Mouse (Mus musculus) Patski (cell line): ENCODE measurements around the gene Anapc15. TPM values are rescaled to one million over a fixed set of nuclear protein-coding genes. Genes with fewer than 3 reads are reported as not detected.

ENCODE experiments used
- ATAC-seq: fragments of 100-300 bp; one replicate; pipeline ENCODE4 v1.8.0; 2021
- CTCF ChIA-PET: fragments of 350-600 bp; sonication (Branson Sonifier 250); formaldehyde crosslinking; loops from one replicate; lab custom pipeline; 2022; ENCODE audit warnings: inconsistent platforms; lab: Charles Lee
- POLR2A ChIA-PET: fragments of 350-600 bp; sonication (Branson Sonifier 250); formaldehyde crosslinking; loops from one replicate; lab custom pipeline; 2022; ENCODE audit warnings: antibody characterized with exemption, inconsistent platforms; lab: Charles Lee
- DNase-seq: peaks from one replicate; pipeline ENCODE4 v3.0.0-alpha.2; 2011; ENCODE audit warnings: low read depth, low spot score
- H3K27me3 ChIP-seq: fragments of 371-371 bp; one replicate; pipeline ENCODE4 v1.5.1; 2021
- CTCF ChIP-seq: fragments of 100-300 bp; IDR thresholded peaks from one replicate; pipeline ENCODE4 v1.5.1; 2021
- in situ Hi-C: fragments of 300-500 bp; cut with MboI; formaldehyde crosslinking; loops from 3 replicates; pipeline ENCODE4 v1.11.1; 2018; ENCODE audit warnings: low pct_unique_long_range_greater_than_20kb, mixed read lengths
- polyA plus RNA-seq: library from polyadenylated mRNA; unstranded; gene quantifications from one replicate; pipeline ENCODE4 v1.2.3, GENCODE M21; 2021

Anapc15 gene
- polyA plus RNA-seq = 36.4 TPM

DNA sequence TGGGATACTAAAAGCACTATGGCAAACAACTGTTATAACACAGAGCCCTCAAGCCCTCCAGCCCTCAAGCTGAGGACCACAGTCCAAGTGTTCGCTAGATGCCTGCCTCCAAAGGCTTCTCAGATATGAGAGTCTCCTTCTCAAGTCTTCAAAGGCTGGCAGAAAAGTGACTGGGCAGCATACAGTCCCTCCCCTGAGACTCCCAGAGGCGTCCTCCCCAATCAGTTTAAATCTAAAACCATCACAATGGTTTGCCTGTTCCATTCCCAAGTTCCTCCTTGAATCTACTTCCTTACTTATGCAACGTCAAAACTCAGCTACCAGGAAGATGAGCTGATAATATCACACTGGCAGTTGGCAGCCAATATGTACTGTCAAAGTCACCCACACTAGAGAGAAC is at the start of gene Anapc15:
TSS of gene Anapc15 (plus strand) at position 301 of the 400 bp plus-strand sequence.
- ATAC-seq (no peak), DNase-seq (no peak)
- in situ Hi-C loops = no loop called here
- ChIA-PET CTCF (no interaction called here), POLR2A (no interaction called here)
- no peaks in the 10 kb centered on the region for H3K27me3 ChIP-seq
- no peak for TF ChIP-seq CTCF

DNA sequence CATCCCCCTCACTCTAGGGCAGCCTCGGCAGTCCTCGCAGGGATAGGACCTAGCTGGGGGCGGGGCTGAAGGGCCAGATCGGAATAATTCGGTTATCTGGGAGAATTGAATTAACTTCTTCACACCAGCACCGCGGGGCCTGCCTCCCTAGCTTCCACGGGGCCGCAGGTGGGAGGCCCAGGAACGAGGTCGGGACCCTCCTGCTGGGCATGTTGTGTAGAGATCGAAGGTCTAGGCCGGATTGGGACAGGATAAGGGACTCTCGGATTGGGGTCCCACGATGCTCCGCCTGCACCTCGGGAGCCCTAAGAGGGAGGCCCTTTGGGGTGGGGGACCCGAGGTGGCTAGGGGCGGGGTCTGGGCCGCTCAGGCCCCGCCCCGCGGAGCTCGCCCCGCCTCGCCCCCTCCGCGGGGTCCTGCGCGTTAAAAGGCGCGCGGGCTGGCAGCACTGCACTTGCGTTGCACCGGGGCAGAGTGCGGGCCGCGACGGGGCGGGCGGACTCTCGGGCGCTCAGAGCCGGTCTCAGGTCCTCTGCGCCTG is 45.6 kb upstream of the Anapc15 start, which contains the start of gene Phox2a:
TSS of gene Phox2a (plus strand) at position 453 of the 541 bp plus-strand sequence.
- ChIA-PET CTCF (no interaction called here), POLR2A (no interaction called here)
- TF ChIP-seq CTCF = no peak
- ATAC-seq = no peak
- H3K27me3 ChIP-seq = no peaks in the 10 kb centered on the region
- in situ Hi-C loops = no loop called here
- DNase-seq = no peak

- ChIA-PET CTCF (no interaction called here), POLR2A (no interaction called here)
- no peaks in the 10 kb centered on the region for H3K27me3 ChIP-seq
- in situ Hi-C loops = no loop called here
- ATAC-seq (no peak), DNase-seq (no peak)
- TF ChIP-seq CTCF = no peak
These were observed 43.1 kb upstream of the Anapc15 start for GRCm38 (mm10) chr7:101820295-101821030.

DNA sequence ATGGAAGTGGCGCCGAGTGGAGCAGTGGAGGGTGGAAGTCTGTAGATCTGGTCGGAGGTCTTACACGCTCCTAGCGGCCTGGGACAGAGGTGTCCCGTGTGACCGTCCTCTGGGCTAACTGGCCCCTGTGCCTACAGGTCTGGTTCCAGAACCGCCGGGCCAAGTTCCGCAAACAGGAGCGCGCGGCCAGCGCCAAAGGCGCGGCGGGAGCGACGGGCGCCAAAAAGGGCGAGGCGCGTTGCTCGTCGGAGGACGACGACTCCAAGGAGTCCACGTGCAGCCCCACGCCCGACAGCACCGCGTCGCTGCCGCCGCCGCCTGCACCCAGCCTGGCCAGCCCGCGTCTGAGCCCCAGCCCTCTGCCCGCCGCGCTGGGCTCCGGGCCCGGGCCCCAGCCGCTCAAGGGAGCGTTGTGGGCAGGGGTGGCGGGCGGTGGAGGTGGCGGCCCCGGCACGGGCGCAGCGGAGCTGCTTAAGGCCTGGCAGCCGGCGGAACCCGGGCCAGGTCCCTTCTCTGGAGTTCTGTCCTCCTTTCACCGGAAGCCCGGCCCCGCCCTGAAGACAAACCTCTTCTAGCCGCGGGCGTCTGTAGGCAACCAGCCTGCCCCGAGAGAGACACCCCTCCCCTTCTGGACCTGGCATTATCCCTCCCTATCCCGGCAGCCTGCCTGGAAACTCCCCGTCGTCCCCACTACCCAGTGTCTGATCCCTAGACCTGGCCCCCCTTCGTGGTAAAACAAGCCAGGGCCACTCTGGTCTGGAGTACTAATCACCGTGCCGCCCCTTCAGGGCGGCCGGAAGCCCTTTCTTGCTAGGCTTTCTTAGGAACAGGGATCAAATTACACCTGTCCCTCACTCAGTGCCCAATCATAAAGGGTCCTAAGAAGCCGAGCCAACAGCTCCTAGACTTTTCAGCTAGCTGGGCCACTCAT is 41.7 kb upstream of the Anapc15 start:
- ATAC-seq = no peak

DNA sequence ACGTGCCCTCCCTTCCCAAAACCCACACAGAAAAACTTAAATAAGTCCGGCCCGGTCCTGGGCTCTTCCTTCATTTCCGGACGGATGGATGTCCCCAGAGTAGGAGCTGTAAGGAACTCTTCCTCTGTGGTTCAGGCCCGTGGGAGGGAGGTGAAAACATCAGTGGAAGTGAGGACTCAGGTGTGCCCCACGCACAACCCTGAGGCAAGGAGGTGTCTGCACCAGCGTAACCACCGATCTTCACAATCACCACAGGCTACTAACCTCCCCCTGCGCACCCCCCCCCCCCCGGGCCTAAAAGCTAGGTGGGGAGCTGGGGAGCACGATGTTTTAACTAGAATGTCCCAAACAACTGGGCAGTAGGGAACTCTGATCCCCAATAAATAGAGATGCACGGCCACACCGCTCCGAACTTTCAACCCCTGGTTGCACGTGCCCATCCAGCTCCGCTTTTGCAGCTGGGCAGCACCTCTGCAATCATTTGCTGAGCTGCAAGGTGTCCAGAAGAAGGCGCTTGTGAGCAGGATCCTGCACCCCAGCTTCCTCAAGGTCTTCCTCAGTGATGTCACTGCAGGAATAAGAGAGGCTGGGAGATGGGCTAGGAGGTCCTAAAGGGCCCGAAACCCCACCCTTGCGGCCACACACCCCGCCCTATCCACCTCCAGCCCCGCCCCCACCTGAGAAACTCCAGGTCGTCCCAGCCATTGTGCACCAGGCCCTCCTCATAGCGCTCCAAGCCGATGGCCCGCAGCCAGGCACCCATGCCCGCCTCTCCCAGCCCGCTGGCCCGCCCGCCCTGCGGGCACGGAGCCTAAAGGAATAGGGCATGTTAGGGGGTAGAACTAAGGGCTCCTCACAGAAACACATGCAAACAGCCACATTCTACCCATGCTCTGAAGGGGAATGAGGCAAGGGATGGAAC is 40.4 kb upstream of the Anapc15 start:
- in situ Hi-C loops = no loop called here
- ATAC-seq = no peak
- POLR2A ChIA-PET = no interaction called here
- TF ChIP-seq CTCF = no peak
- no peak for DNase-seq
- CTCF ChIA-PET = no interaction called here
- no peaks in the 10 kb centered on the region for H3K27me3 ChIP-seq

More for the DNA sequence above, 41.7 kb upstream of the Anapc15 start:
- CTCF ChIA-PET = no interaction called here
- no peak for TF ChIP-seq CTCF
- in situ Hi-C loops = no loop called here
- no peaks in the 10 kb centered on the region for H3K27me3 ChIP-seq
- POLR2A ChIA-PET = interaction anchor here (0.6 kb wide), 1 partner anchor 13 kb away, joined by 4 read pairs; no protein-coding TSS in a partner anchor
- no peak for DNase-seq

DNA sequence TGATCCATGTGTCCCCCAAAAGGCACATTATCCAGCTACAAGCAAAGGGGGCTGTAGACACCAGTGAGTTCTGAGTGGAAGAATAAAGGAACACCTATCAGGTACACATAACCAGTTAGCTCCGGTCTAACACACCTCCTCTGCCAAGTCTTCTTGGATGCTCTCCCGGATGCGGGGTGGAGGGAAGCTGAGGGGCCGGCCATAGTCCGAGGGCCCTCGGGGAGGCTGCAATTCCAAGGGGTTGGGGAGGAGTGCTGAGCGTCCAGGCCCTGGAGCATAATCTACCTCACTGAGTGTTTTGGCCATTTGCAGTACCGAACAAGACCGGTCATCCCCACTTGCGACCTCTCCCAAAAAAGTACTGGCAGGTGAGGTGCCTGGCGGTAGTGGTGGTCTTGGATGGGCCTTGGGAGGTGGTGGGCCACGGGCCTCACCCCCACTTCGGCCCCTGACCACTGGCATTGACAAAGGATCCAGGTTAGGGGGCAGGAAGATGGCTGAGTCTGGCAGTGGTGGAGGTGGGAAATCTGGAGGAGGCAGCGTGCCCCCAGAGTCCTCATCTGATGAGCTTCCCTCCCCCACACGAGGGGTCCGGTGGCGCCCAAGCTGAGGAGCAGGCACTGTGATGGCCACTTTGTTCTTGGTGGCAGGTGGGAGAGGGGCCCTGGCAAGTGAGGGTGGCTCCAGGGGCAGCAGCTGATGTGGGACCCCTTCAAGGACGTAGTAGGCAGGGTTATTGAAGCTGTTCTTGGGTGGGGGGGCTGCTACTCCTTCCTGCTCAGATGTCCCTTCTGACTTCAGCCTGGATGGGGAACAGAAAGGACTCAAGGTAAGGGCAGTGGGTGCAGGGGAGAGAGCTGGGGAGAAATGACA is 39.5 kb upstream of the Anapc15 start:
- ChIA-PET POLR2A (no interaction called here), CTCF (no interaction called here)
- DNase-seq (no peak), ATAC-seq (no peak)
- TF ChIP-seq CTCF = no peak
- in situ Hi-C loops = no loop called here
- H3K27me3 ChIP-seq = no peaks in the 10 kb centered on the region

DNA sequence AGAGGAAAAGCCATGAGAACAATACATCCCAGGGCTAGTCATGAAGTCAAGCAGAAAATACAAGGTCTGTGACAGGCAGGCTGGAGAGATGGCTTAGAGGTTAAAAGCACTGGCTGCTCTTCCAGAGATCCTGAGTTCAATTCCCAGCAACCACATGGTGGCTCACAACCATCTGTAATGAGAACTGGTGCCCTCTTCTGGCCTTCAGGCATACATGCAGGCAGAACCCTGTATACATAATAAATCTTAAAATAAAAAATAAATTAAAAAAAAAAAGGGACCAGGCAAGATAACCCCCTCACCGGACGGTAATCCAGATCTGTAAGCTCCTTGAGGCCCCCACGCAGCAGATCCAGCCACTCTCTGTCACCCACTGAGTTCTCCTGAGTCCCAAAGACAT is 33.1 kb upstream of the Anapc15 start:
- ChIA-PET CTCF (interaction anchor here (1.1 kb wide), 1 partner anchor 164 kb away, joined by 4 read pairs; no protein-coding TSS in a partner anchor), POLR2A (no interaction called here)
- H3K27me3 ChIP-seq = no peaks in the 10 kb centered on the region
- no peak for ATAC-seq
- no peak for DNase-seq
- in situ Hi-C loops = loop anchor here (5.0 kb wide), 1 partner anchor 153 kb away; no protein-coding TSS in a partner anchor
- TF ChIP-seq CTCF = no peak

- no peak for TF ChIP-seq CTCF
- no peaks in the 10 kb centered on the region for H3K27me3 ChIP-seq
- ATAC-seq = no peak
- no peak for DNase-seq
- ChIA-PET POLR2A (interaction anchor here (0.5 kb wide), 1 partner anchor 118 kb away, joined by 3 read pairs; no protein-coding TSS in a partner anchor), CTCF (interaction anchor here (1.1 to 1.4 kb wide), 2 partner anchors 15 to 165 kb away, joined by 3 to 4 read pairs; no protein-coding TSS in a partner anchor)
- in situ Hi-C loops = loop anchor here (5.0 kb wide), 1 partner anchor 154 kb away; no protein-coding TSS in a partner anchor
These were observed 32.1 kb upstream of the Anapc15 start for GRCm38 (mm10) chr7:101831437-101831836.

DNA sequence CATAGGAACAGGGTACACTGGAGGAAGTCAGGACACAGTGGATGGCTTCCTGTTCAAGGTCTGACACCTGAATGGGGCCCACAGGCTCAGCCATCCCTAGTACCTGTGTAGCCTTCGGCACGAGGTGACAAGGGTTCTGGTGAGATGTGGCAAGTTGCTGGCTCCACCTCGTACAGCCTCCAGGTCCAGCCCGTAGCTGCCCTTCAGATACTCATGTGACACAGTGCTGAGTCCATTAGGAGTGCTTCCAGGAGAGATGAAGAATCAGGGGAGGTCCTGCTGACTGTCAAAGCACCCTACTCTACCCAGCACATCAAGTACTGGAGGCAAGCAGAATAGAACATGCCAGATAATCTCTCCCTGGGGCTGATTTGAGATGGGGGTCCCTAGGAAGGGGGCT is 31.1 kb upstream of the Anapc15 start:
- no peaks in the 10 kb centered on the region for H3K27me3 ChIP-seq
- DNase-seq (no peak), ATAC-seq (no peak)
- ChIA-PET POLR2A (no interaction called here), CTCF (interaction anchor here (1.4 kb wide), 1 partner anchor 16 kb away, joined by 3 read pairs; no protein-coding TSS in a partner anchor)
- in situ Hi-C loops = loop anchor here (5.0 kb wide), 1 partner anchor 155 kb away; no protein-coding TSS in a partner anchor
- no peak for TF ChIP-seq CTCF
